Mouse (Mus musculus) kidney, postnatal 0 days (tissue): ENCODE results near the gene Smim24. TPM values are rescaled to one million over a fixed set of nuclear protein-coding genes. Genes with fewer than 3 reads are reported as not detected.

ENCODE experiments used
- ATAC-seq: fragments of 200-750 bp; cut with Nextera tagmentation; replicated peaks from 2 replicates; pipeline ENCODE4 v1.8.0; 2017; ENCODE audit warnings: low read depth, moderate number of reproducible peaks, moderate TSS enrichment, moderate library complexity; ENCODE audit not compliant: low FRiP score
- DNase-seq: peaks from one replicate; pipeline ENCODE4 v3.0.0-alpha.2; 2016; ENCODE audit warnings: low spot score
- H3K27ac ChIP-seq: fragments of 300-500 bp; sonication (generic); 2 replicates; pipeline ENCODE4 v1.5.1; 2014; ENCODE audit warnings: mild to moderate bottlenecking
- H3K27me3 ChIP-seq: fragments of 300-500 bp; sonication (generic); 2 replicates; pipeline ENCODE4 v1.6.1; 2014; ENCODE audit warnings: low read length, mixed read lengths; ENCODE audit not compliant: insufficient read depth
- H3K36me3 ChIP-seq: fragments of 300-500 bp; sonication (generic); 2 replicates; pipeline ENCODE4 v1.6.1; 2014; ENCODE audit warnings: low read length, mixed read lengths; ENCODE audit not compliant: insufficient read depth
- H3K4me1 ChIP-seq: fragments of 300-500 bp; sonication (generic); replicated peaks from 2 replicates; pipeline ENCODE4 v1.6.1; 2014; ENCODE audit warnings: antibody characterized with exemption, low read length, mixed read lengths; ENCODE audit not compliant: insufficient read depth
- H3K4me2 ChIP-seq: fragments of 300-500 bp; sonication (generic); 2 replicates; pipeline ENCODE4 v1.6.1; 2014; ENCODE audit warnings: mild to moderate bottlenecking, low read length, moderate library complexity, mixed read lengths
- H3K4me3 ChIP-seq: fragments of 300-500 bp; sonication (generic); replicated peaks from 2 replicates; pipeline ENCODE4 v1.5.1; 2014; ENCODE audit warnings: low read depth, low read length
- H3K9ac ChIP-seq: fragments of 300-500 bp; sonication (generic); 2 replicates; pipeline ENCODE4 v1.6.1; 2014; ENCODE audit warnings: low read depth, low read length
- H3K9me3 ChIP-seq: fragments of 300-500 bp; sonication (generic); replicated peaks from 2 replicates; pipeline ENCODE4 v1.6.1; 2016; ENCODE audit warnings: low read length, inconsistent platforms, mixed read lengths
- CTCF ChIP-seq: IDR thresholded peaks from 2 replicates; pipeline ENCODE4 v1.5.1; 2016; ENCODE audit warnings: antibody characterized with exemption, low read depth, mild to moderate bottlenecking, moderate library complexity
- WGBS: fragments of 180-500 bp; shearing (Covaris S2); extraction: QIAGEN DNeasy Blood & Tissue Kit; methylation state at CpG from one replicate; pipeline ENCODE4 v1.1.7; 2014; 5-methylcytosine and 5-hydroxymethylcytosine counted together
- polyA plus RNA-seq: library from polyadenylated mRNA; unstranded; fragments of >200 nt; fragmentation: Nextera tagmentation; extraction: Ambion mirVana; gene quantifications from 2 replicates; pipeline ENCODE4 v1.2.1, GENCODE M21; 2015

Smim24 gene
- polyA plus RNA-seq, 1 experiment from 2014 or later, result 62.4 TPM

DNA sequence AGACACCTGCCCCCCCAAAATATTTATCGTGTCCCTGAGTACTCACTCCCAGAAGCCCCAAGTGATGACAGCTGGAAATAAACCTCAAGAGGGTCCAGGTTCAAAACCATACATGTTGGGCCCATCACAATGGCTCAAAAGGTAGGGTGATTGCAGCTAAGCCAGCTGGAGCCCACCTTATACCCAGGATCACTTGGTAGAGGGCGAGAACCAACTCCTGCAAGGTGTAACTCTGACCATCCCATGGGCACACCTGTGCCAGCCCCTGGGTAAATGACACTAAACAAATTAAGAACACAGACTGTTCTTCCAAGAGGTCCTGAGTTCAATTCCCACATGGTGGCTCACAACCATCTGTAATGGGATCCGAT lies 13.7 kb upstream of the Smim24 start:
- ATAC-seq (no peak), DNase-seq (no peak)
- Histone ChIP-seq H3K27me3 (no peaks in the 10 kb centered on the region), H3K9ac (peak overlapping the region; percentile 40; the same call in 1 of the 2 replicates), H3K4me1 (peaks cover 12% of the 10 kb centered on the region), H3K36me3 (peaks cover 4% of the 10 kb centered on the region; the same call in 1 of the 2 replicates), H3K4me2 (peak overlapping the region; percentile 64), H3K27ac (0 out of 2 replicates have a peak overlapping the region, but pooled peaks have one; percentile 54), H3K4me3 (peak overlapping the region; percentile 77), H3K9me3 (no peaks in the 10 kb centered on the region)
- WGBS, result 55% methylated on average over 3 of the region's 3 CpGs
- TF ChIP-seq CTCF, result no peak

DNA sequence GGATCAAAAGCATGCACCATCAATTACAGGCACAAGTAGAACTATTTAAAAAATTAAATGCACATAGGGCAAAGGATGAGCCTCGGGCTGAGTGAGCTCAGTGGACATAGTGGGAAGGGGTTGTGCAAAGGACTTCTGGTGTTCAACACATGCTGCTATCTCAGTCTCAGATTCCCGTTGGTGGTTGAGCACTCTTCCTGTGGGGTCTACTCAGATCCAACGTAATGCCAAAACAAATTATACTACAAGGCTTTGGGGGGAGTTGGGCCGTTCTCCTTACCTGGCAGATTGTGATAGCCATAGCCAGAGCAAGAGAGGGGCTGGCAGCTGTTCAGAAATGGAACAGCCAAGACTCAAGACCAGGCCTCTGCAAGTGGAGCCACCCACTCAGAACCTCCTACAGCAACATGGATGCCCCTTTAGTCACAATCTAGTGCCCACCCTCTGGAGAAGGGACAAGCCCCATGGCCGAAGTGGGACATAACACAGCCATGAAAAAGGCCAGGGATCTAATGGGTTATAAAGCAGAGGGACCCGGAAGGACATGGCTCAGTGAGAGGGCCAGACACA lies 13.0 kb upstream of the Smim24 start:
- Histone ChIP-seq H3K36me3 (0 out of 2 replicates have a peak, but pooled peaks cover 4% of the 10 kb centered on the region), H3K9me3 (no peaks in the 10 kb centered on the region), H3K9ac (no peak overlapping the region), H3K4me2 (no peak overlapping the region), H3K27me3 (no peaks in the 10 kb centered on the region), H3K4me1 (peaks cover 13% of the 10 kb centered on the region), H3K4me3 (no peak overlapping the region), H3K27ac (no peak overlapping the region)
- ATAC-seq, result no peak
- DNase-seq, result no peak
- WGBS, result 88% methylated on average over 6 of the region's 6 CpGs
- no peak for TF ChIP-seq CTCF

DNA sequence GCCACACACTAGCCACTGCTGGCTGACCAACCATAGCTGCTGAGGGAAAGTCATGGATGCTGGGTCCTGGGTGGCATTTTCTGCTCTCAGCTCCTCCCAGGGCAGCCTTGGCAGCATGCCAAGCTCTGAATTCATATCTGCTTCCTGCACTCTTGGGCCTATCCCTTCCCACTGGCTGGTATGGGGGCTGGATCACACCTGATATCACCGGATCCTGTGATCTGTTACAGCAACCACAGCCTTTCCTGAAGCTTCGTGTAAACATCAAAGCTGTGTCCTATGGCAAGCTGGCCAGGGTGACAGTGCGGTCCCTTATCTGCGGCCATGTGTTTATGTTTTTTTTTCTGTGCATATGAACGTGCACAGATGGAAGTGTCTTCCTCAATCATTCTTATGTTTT lies 10.8 kb upstream of the Smim24 start:
- DNase-seq (no peak), ATAC-seq (no peak)
- Histone ChIP-seq H3K9me3 (no peaks in the 10 kb centered on the region), H3K9ac (no peak overlapping the region), H3K27me3 (no peaks in the 10 kb centered on the region), H3K4me3 (no peak overlapping the region), H3K27ac (0 out of 2 replicates have a peak overlapping the region, but pooled peaks have one; percentile 25), H3K4me2 (no peak overlapping the region), H3K4me1 (peaks cover 16% of the 10 kb centered on the region), H3K36me3 (0 out of 2 replicates have a peak, but pooled peaks cover 9% of the 10 kb centered on the region)
- TF ChIP-seq CTCF, result no peak
- 66% methylated on average over 5 of the region's 5 CpGs for WGBS

GRCm38 (mm10) chr10:81383802-81384604 lies 8.8 kb upstream of the Smim24 start, which contains the start of the genes Dohh and Gm48551:
Gene Dohh, plus strand, starts transcription at chr10:81384428.
Gene Gm48551, plus strand, starts transcription at chr10:81384466.
- WGBS, result 5% methylated on average over 50 of the region's 54 CpGs

GRCm38 (mm10) chr10:81384605-81384982 lies 8.3 kb upstream of the Smim24 start:
- peak overlapping the region; percentile 90 for H3K27ac ChIP-seq
- peak overlapping the region; percentile 85 for H3K4me2 ChIP-seq
- H3K9ac ChIP-seq, result peak overlapping the region; percentile 74
- ATAC-seq (peak; percentile 18), DNase-seq (no peak)
- TF ChIP-seq CTCF, result no peak
- H3K4me1 ChIP-seq, result peaks cover 17% of the 10 kb centered on the region; the same call in 1 of the 2 replicates
- H3K9me3 ChIP-seq, result no peaks in the 10 kb centered on the region
- 0% methylated on average over 19 of the region's 19 CpGs for WGBS
- peaks cover 20% of the 10 kb centered on the region; the same call in 1 of the 2 replicates for H3K36me3 ChIP-seq
- H3K4me3 ChIP-seq, result peak overlapping the region; percentile 81
- H3K27me3 ChIP-seq, result no peaks in the 10 kb centered on the region

More at GRCm38 (mm10) chr10:81383802-81384604, 8.8 kb upstream of the Smim24 start, which contains the start of the genes Dohh and Gm48551:
- Histone ChIP-seq H3K36me3 (peaks cover 20% of the 10 kb centered on the region; the same call in 1 of the 2 replicates), H3K4me2 (peak within 1 kb of the TSS; percentile 85), H3K9me3 (no peaks in the 10 kb centered on the region), H3K4me1 (peaks cover 12% of the 10 kb centered on the region; the same call in 1 of the 2 replicates), H3K9ac (peak within 1 kb of the TSS; percentile 74), H3K27ac (peak within 1 kb of the TSS; percentile 90), H3K27me3 (no peaks in the 10 kb centered on the region), H3K4me3 (peak within 1 kb of the TSS; percentile 81)
- DNase-seq, result peak; percentile 99
- TF ChIP-seq CTCF, result 0 out of 2 replicates have a peak, but pooled peaks have one; percentile 20
- ATAC-seq, result peak; percentile 93
